Mouse (Mus musculus) ES-E14 (cell line): ENCODE results near the gene Nacad. TPM values are rescaled to one million over a fixed set of nuclear protein-coding genes. Genes with fewer than 3 reads are reported as not detected.

Experiments
- DNase-seq: peaks from one replicate; pipeline ENCODE4 v3.0.0-alpha.2; 2013; ENCODE audit warnings: low read depth, low spot score
- H3K27ac ChIP-seq: 2 replicates; pipeline ENCODE4 v1.5.1; 2012; ENCODE audit warnings: low read depth, mild to moderate bottlenecking, low read length, moderate library complexity, mixed read lengths; ENCODE audit not compliant: poor library complexity, insufficient read depth, severe bottlenecking
- H3K36me3 ChIP-seq: 2 replicates; pipeline ENCODE4 v1.6.1; 2012; ENCODE audit warnings: mild to moderate bottlenecking, low read length, moderate library complexity, mixed read lengths; ENCODE audit not compliant: control insufficient read depth, poor library complexity, insufficient read depth, severe bottlenecking
- H3K4me1 ChIP-seq, 2 experiments: fragments of 150-350 bp in 1 of 2; sonication (generic) in 1 of 2; 2 replicates each; pipeline ENCODE4 v1.6.1; 2012; ENCODE audit warnings: low read length in 2 of 2, mild to moderate bottlenecking in 1 of 2, mixed read lengths in 1 of 2; ENCODE audit not compliant: control insufficient read depth in 2 of 2, insufficient read depth in 2 of 2, poor library complexity in 1 of 2
- H3K4me3 ChIP-seq, 2 experiments: fragments of 150-350 bp in 1 of 2; sonication (generic) in 1 of 2; 2 replicates each; pipeline ENCODE4 v1.5.1; 2012; ENCODE audit warnings: low read length in 2 of 2, low read depth in 1 of 2, mild to moderate bottlenecking in 1 of 2, mixed read lengths in 1 of 2; ENCODE audit not compliant: insufficient read depth in 1 of 2, poor library complexity in 1 of 2, severe bottlenecking in 1 of 2
- H3K9ac ChIP-seq: 2 replicates; pipeline ENCODE4 v1.6.1; 2012; ENCODE audit warnings: low read depth, mild to moderate bottlenecking, low read length, mixed read lengths; ENCODE audit not compliant: poor library complexity, insufficient read depth, severe bottlenecking
- H3K9me3 ChIP-seq: fragments of 150-350 bp; sonication (generic); 2 replicates; pipeline ENCODE4 v1.6.1; 2012; ENCODE audit warnings: low read depth, mild to moderate bottlenecking, low read length; ENCODE audit not compliant: control insufficient read depth, insufficient read depth
- CHD2 ChIP-seq: IDR thresholded peaks from 2 replicates; pipeline ENCODE4 v1.6.1; 2014; ENCODE audit warnings: mild to moderate bottlenecking, low read depth, low read length, inconsistent platforms
- HCFC1 ChIP-seq: IDR thresholded peaks from 2 replicates; pipeline ENCODE4 v1.6.1; 2012; ENCODE audit warnings: low read length, inconsistent platforms, borderline replicate concordance; ENCODE audit not compliant: insufficient read depth
- MAFK ChIP-seq: IDR thresholded peaks from 2 replicates; pipeline ENCODE4 v1.6.1; 2014; ENCODE audit warnings: mild to moderate bottlenecking, low read depth, low read length, inconsistent platforms; ENCODE audit not compliant: insufficient read depth
- ZC3H11A ChIP-seq: IDR thresholded peaks from 2 replicates; pipeline ENCODE4 v1.6.1; 2012; ENCODE audit warnings: low read depth, mild to moderate bottlenecking, inconsistent platforms, low read length, borderline replicate concordance
- ZNF384 ChIP-seq: IDR thresholded peaks from 2 replicates; pipeline ENCODE4 v1.6.1; 2012; ENCODE audit warnings: low read depth, low read length, inconsistent platforms
- in situ Hi-C, 2 experiments: fragments of 600-800 bp; cut with MboI; formaldehyde crosslinking; loops; one replicate each; pipeline ENCODE4 v1.15.1; 2025; ENCODE audit warnings: low sequenced_read_pairs in 2 of 2, inconsistent platforms in 1 of 2; ENCODE audit not compliant: unreplicated experiment in 2 of 2
- total RNA-seq: library from RNA; depleted of rRNA; stranded (reverse); fragments of 300-350 nt; gene quantifications from 2 replicates; pipeline ENCODE4 v1.2.3, GENCODE M21; 2012

The Nacad gene
- total RNA-seq, 1 experiment: 1.4 TPM

GRCm38 (mm10) chr11:6586660-6587059, 19.2 kb downstream of the Nacad start:
- no peak overlapping the region for H3K27ac ChIP-seq
- peaks cover 3% of the 10 kb centered on the region; the same call in 1 of the 2 replicates for H3K36me3 ChIP-seq
- no peak overlapping the region for H3K4me3 ChIP-seq

GRCm38 (mm10) chr11:6585748-6586147, 20.1 kb downstream of the Nacad start:
- Histone ChIP-seq H3K27ac (no peak overlapping the region), H3K4me3 (no peak overlapping the region), H3K9me3 (no peaks in the 10 kb centered on the region), H3K9ac (no peak overlapping the region), H3K36me3 (peaks cover 3% of the 10 kb centered on the region; the same call in 1 of the 2 replicates), H3K4me1 (0 out of 4 replicates have a peak, but pooled peaks cover under 1 to 4% of the 10 kb centered on the region in 2 experiments)
- no peak for DNase-seq
- in situ Hi-C loops: no loop called here
- TF ChIP-seq HCFC1 (no peak), ZC3H11A (no peak), MAFK (no peak), CHD2 (no peak), ZNF384 (no peak)

More at GRCm38 (mm10) chr11:6586660-6587059, 19.2 kb downstream of the Nacad start:
- Histone ChIP-seq H3K4me1 (peaks cover 3 to 8% of the 10 kb centered on the region in 2 experiments; a peak in 1 of 4 replicates), H3K9ac (no peak overlapping the region), H3K9me3 (no peaks in the 10 kb centered on the region)
- in situ Hi-C loops: no loop called here
- DNase-seq: no peak
- TF ChIP-seq ZC3H11A: no peak
- 0 out of 2 replicates have a peak, but pooled peaks have one; percentile 43 for TF ChIP-seq ZNF384
- no peak for TF ChIP-seq MAFK
- TF ChIP-seq HCFC1: no peak

GRCm38 (mm10) chr11:6581560-6581959, 24.3 kb downstream of the Nacad start:
- H3K4me1 ChIP-seq: peaks cover 3 to 5% of the 10 kb centered on the region in 2 experiments; a peak in 1 of 4 replicates
- DNase-seq: no peak
- H3K9me3 ChIP-seq: no peaks in the 10 kb centered on the region
- TF ChIP-seq MAFK (no peak), HCFC1 (no peak), CHD2 (no peak), ZC3H11A (no peak), ZNF384 (no peak)
- H3K36me3 ChIP-seq: no peaks in the 10 kb centered on the region; the same call in 1 of the 2 replicates
- no peak overlapping the region for H3K9ac ChIP-seq
- no peak overlapping the region for H3K27ac ChIP-seq
- no peak overlapping the region for H3K4me3 ChIP-seq
- in situ Hi-C loops: no loop called here

GRCm38 (mm10) chr11:6580065-6580750, 25.6 kb downstream of the Nacad start:
- Histone ChIP-seq H3K4me3 (no peak overlapping the region), H3K36me3 (no peaks in the 10 kb centered on the region), H3K9me3 (no peaks in the 10 kb centered on the region), H3K9ac (no peak overlapping the region), H3K27ac (no peak overlapping the region), H3K4me1 (peaks cover 3 to 4% of the 10 kb centered on the region in 2 experiments; a peak in 1 of 4 replicates)
- DNase-seq: no peak
- in situ Hi-C loops: no loop called here
- TF ChIP-seq CHD2: no peak
- no peak for TF ChIP-seq MAFK
- no peak for TF ChIP-seq HCFC1
- no peak for TF ChIP-seq ZC3H11A
- no peak for TF ChIP-seq ZNF384
